Mouse (Mus musculus) gastrocnemius, adult 8-10 months (tissue): ENCODE data around the gene Tas2r120. TPM values are rescaled to one million over a fixed set of nuclear protein-coding genes. Genes with fewer than 3 reads are reported as not detected.
"Not testable (repeated sequence)": the region's sequence is repeated elsewhere in the genome, so short reads cannot be mapped to it uniquely, and the experiment has no call there.

ENCODE experiments used
- DNase-seq, 2 experiments: peaks; one replicate each; pipeline ENCODE4 v3.0.0; 2022; ENCODE audit warnings: low spot score in 2 of 2
- total RNA-seq, 4 experiments: library from RNA; stranded (reverse); gene quantifications; 2 replicates each; pipeline ENCODE4 v1.2.4; 2022

The Tas2r120 gene
- total RNA-seq, result not detected

DNA sequence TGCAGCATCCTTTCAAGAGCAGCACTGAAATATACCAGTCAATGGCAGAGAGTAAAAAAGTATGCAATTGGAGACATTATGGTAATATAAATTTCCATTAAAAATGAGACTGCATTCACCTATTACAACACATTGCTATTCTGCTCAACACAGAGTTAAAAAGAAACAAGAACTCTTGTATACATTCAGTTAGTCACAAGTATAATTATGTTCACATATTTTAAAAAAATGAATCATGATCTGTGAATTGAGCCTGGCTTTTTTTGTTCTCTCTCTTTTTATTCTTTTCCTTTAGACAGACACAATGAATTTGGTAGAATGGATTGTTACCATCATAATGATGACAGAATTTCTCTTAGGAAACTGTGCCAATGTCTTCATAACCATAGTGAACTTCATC is at the start of gene Tas2r120:
TSS of gene Tas2r120 (plus strand) at position 301 of the 400 bp plus-strand sequence.
- DNase-seq, result no peak

DNA sequence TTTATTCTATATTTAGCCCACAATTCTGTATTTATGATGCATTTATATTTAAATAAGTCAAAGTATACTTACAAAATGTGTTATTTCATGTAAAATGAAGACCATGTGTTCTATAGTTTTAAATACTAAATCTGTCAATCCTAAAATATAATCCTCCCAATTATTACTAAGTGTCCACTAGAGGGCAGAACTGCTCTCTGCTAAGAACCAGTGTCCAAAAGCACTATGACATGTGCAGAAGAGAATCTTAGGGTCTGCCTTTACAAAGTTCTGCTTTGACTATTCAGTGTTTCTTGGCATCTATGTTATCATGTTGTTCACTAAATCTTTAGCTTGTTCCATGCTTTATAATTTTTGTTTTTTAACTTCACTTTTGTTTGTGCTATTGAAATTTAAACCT is 7.4 kb upstream of the Tas2r120 start:
- DNase-seq, result no peak

DNA sequence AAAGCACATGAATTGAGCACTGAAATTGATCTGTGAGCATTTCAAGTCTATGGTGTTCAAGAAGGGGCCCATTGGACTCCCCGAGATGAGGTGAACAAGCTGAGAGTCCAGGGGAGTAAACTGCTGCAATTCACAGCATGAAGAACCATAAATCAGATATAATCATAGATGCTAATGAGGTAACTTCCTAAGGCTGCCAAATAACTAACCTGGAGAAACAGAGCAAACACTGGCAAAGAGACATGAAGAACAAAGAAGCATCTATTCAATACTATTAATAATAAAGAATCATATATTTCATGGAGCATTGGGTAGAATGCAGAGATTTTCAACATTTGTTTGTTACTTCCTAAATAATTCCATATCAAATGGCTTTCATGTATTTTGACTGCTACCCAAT is 5.3 kb upstream of the Tas2r120 start, which contains the start of gene A630073D07Rik:
TSS of gene A630073D07Rik (minus strand) at position 101 of the 400 bp plus-strand sequence.
- DNase-seq, result no peak

DNA sequence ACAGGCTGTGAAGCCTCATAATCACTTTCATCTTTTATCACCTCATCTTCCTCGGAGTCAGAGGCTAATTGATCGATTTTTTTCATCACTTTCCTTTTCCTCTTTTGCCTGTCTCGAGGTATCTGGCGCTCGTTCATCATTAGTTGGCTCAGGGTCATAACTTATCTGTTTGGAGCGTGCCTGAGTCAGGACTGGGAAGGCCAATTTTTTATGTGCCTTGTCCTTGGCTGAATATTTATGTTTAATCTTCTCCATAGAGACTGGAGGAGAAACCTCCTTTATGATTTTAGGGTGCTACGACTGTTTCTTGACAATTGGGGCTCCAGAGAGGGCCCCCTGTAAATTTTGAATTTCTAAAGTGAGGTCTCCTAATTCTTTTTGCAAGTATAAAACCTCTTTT is 34.8 kb downstream of the Tas2r120 start:
- not testable (repeated sequence) for DNase-seq

DNA sequence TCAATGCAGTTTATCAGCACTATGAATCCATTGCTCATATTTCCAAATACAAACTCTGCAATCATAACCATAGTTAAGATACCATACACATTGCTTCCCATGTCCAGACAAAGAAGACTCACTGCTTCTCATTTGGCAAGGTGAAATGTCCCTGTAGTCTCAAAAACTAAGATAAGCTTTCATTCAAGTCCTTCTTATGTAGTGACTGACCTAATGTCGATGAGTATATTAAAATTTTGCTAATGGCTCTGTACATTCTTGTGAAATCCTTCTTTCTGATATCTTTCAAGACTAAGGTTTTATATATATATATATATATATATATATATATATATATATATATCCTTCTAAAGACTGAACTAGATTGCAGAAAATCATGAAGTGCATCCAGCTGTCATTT is 44.2 kb downstream of the Tas2r120 start, which contains the start of gene Tas2r121:
TSS of gene Tas2r121 (minus strand) at position 101 of the 400 bp plus-strand sequence.
- DNase-seq, result no peak

Other genes starting within 250 kb of the Tas2r120 start
- not detected for gene Prh1, start 87.1 kb upstream of the Tas2r120 start, total RNA-seq
- gene Prp2, start 61.0 kb upstream of the Tas2r120 start, total RNA-seq, result not detected
- not detected for gene A630073D07Rik, start 5.4 kb upstream of the Tas2r120 start, total RNA-seq
- not detected for gene Tas2r121, start 44.1 kb downstream of the Tas2r120 start, total RNA-seq
- gene Tas2r122, start 55.0 kb downstream of the Tas2r120 start, total RNA-seq, result not detected
- not detected for gene Tas2r115, start 81.1 kb downstream of the Tas2r120 start, total RNA-seq
- not detected for gene Tas2r124, start 97.8 kb downstream of the Tas2r120 start, total RNA-seq
- not detected for gene Tas2r102, start 105.2 kb downstream of the Tas2r120 start, total RNA-seq
- not detected for gene Tas2r136, start 121.2 kb downstream of the Tas2r120 start, total RNA-seq
- not detected for gene Tas2r117, start 145.9 kb downstream of the Tas2r120 start, total RNA-seq
- not detected for gene Tas2r123, start 190.2 kb downstream of the Tas2r120 start, total RNA-seq
- gene Tas2r116, start 198.5 kb downstream of the Tas2r120 start, total RNA-seq, result not detected
- gene Tas2r110, start 211.1 kb downstream of the Tas2r120 start, total RNA-seq, result not detected
- not detected for gene Tas2r113, start 236.1 kb downstream of the Tas2r120 start, total RNA-seq